Mouse (Mus musculus): ENCODE data around the gene St6galnac3. TPM values are rescaled to one million over a fixed set of nuclear protein-coding genes. Genes with fewer than 3 reads are reported as not detected.

St6galnac3 gene
- polyA plus RNA-seq, 1 experiment from 2014 or later = 34.4 TPM

DNA sequence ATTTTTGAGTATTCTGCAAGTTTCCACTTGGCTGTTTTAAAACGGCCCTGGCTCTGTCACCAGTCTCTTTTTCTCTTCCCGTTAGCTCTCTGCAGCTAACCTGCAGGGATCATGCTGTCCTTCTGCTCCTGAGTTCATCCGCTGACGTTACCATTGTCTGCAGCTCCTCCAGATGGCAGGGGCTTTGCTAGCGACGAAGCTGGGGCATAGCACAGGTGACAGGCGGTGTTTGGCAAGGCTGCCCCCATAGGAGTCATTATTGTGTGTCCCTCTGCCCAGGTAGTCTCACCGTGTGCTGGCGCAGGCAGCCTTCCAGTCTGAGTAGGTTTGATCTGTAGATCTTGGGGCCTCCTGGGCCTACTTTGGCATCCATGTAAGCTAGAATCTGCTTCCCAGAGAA lies 432.6 kb downstream of the St6galnac3 start:
- ATAC-seq (replicated peaks; ENCODE audit: low FRiP score, low read depth) = no peak
- H3K9ac ChIP-seq (ENCODE audit: low read depth, low read length) = no peak overlapping the region
- no peak overlapping the region for H3K27ac ChIP-seq
- no peaks in the 10 kb centered on the region for H3K4me1 ChIP-seq (replicated peaks; ENCODE audit: insufficient read depth, low read length)
- no peak overlapping the region for H3K4me3 ChIP-seq (replicated peaks; ENCODE audit: low read depth, low read length)
- no peak for DNase-seq (ENCODE audit: low spot score)
- WGBS = 88% methylated on average over 9 of the region's 9 CpGs
- no peaks in the 10 kb centered on the region for H3K9me3 ChIP-seq (replicated peaks; ENCODE audit: low read length)
- no peaks in the 10 kb centered on the region for H3K27me3 ChIP-seq (ENCODE audit: insufficient read depth, low read length)
- no peak for TF ChIP-seq CTCF (IDR thresholded peaks at IDR 0.05; ENCODE audit: low read depth)
- H3K36me3 ChIP-seq (ENCODE audit: insufficient read depth, low read length) = no peaks in the 10 kb centered on the region
- H3K4me2 ChIP-seq (ENCODE audit: low read length) = no peak overlapping the region

DNA sequence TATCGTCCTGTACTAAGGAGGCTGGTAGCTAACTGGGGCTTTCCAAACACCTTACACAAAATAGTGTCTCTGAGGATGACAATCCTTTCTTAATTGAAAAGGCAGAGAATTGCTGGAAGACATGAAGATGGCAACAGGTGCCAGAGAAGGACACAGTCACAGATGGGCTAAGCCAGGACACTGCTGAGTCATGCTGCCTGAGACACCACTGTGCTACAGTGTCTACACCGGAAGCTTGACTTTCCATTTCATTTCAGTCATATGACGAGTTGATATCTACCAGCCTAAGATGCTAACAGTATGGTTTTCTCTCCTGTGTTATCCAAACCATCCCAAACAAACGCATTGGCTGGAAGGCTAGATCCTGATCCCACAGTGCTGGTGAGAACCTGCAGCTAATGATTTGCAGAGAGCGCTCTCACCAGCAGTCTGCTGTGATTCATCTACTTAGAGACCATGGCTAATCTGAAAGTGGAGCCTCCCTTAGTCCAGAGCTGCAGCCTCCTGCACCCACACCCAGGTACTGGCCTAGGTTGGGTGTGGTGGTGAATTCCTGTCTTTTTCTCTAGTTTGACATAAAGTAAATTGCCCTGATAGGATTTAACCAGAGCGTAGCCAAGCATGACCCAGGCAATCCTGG lies 433.4 kb downstream of the St6galnac3 start:
- TF ChIP-seq CTCF (IDR thresholded peaks at IDR 0.05; ENCODE audit: low read depth) = no peak
- DNase-seq (ENCODE audit: low spot score) = no peak
- H3K9me3 ChIP-seq (replicated peaks; ENCODE audit: low read length) = no peaks in the 10 kb centered on the region

DNA sequence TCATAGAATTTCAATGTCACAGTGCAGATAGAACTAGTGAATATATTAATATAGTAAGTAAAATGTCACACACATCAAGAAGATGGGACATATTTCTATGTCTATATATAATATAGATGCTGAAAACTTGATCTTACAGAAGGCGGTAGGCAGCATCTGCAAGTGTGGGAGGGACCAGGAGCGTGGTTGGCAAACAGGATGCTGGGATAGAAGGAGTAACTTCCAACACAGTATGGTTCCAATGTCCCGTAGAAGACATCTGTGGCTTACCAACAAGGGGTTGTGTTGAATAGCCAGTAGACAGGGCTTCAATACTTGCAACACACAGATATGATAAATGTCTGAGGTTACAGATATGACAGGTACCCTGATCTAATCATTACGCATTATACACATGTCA lies 435.0 kb downstream of the St6galnac3 start:
- no peak overlapping the region for H3K4me2 ChIP-seq (ENCODE audit: low read length)
- H3K27ac ChIP-seq = no peak overlapping the region
- no peaks in the 10 kb centered on the region for H3K4me1 ChIP-seq (replicated peaks; ENCODE audit: insufficient read depth, low read length)
- no peak for TF ChIP-seq CTCF (IDR thresholded peaks at IDR 0.05; ENCODE audit: low read depth)
- ATAC-seq (replicated peaks; ENCODE audit: low FRiP score, low read depth) (no peak), DNase-seq (ENCODE audit: low spot score) (no peak)
- no peaks in the 10 kb centered on the region for H3K36me3 ChIP-seq (ENCODE audit: insufficient read depth, low read length)
- H3K9ac ChIP-seq (ENCODE audit: low read depth, low read length) = no peak overlapping the region
- H3K9me3 ChIP-seq (replicated peaks; ENCODE audit: low read length) = no peaks in the 10 kb centered on the region
- H3K27me3 ChIP-seq (ENCODE audit: insufficient read depth, low read length) = no peaks in the 10 kb centered on the region
- H3K4me3 ChIP-seq (replicated peaks; ENCODE audit: low read depth, low read length) = no peak overlapping the region
- 96% methylated on average over 4 of the region's 4 CpGs for WGBS

More for the DNA sequence above, 433.4 kb downstream of the St6galnac3 start:
- no peak overlapping the region for H3K4me2 ChIP-seq (ENCODE audit: low read length)
- H3K9ac ChIP-seq (ENCODE audit: low read depth, low read length) = no peak overlapping the region
- no peaks in the 10 kb centered on the region for H3K36me3 ChIP-seq (ENCODE audit: insufficient read depth, low read length)
- H3K4me1 ChIP-seq (replicated peaks; ENCODE audit: insufficient read depth, low read length) = no peaks in the 10 kb centered on the region
- H3K27ac ChIP-seq = no peak overlapping the region
- 85% methylated on average over 6 of the region's 6 CpGs for WGBS
- ATAC-seq (replicated peaks; ENCODE audit: low FRiP score, low read depth) = no peak; the same call in 1 of the 2 replicates
- no peaks in the 10 kb centered on the region for H3K27me3 ChIP-seq (ENCODE audit: insufficient read depth, low read length)
- no peak overlapping the region for H3K4me3 ChIP-seq (replicated peaks; ENCODE audit: low read depth, low read length)

DNA sequence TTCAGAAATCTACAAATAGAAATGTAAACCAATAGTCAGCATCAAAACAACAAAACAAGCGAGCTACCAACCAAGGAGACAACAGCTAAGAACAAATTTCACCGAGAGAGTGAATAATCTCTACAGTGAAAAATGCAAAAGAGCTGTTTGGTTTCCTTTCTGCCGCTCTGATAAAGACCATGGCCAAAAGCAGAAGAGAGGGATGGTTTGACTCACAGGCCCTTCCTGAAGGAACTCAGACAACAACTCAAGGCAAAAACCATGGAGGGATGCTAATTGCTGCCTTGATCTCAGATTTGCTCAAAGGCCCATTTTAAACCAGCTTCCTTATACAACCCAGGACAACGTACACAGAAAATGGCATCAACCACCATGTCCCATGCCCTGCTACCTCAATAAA lies 437.4 kb downstream of the St6galnac3 start:
- Histone ChIP-seq H3K9ac (ENCODE audit: low read depth, low read length) (no peak overlapping the region), H3K27me3 (ENCODE audit: insufficient read depth, low read length) (no peaks in the 10 kb centered on the region), H3K4me1 (replicated peaks; ENCODE audit: insufficient read depth, low read length) (no peaks in the 10 kb centered on the region), H3K4me2 (ENCODE audit: low read length) (no peak overlapping the region), H3K4me3 (replicated peaks; ENCODE audit: low read depth, low read length) (no peak overlapping the region), H3K9me3 (replicated peaks; ENCODE audit: low read length) (no peaks in the 10 kb centered on the region), H3K27ac (no peak overlapping the region), H3K36me3 (ENCODE audit: insufficient read depth, low read length) (no peaks in the 10 kb centered on the region)
- DNase-seq (ENCODE audit: low spot score) (no peak), ATAC-seq (replicated peaks; ENCODE audit: low FRiP score, low read depth) (no peak)
- WGBS = 96% methylated on average over 4 of the region's 4 CpGs
- TF ChIP-seq CTCF (IDR thresholded peaks at IDR 0.05; ENCODE audit: low read depth) = no peak

DNA sequence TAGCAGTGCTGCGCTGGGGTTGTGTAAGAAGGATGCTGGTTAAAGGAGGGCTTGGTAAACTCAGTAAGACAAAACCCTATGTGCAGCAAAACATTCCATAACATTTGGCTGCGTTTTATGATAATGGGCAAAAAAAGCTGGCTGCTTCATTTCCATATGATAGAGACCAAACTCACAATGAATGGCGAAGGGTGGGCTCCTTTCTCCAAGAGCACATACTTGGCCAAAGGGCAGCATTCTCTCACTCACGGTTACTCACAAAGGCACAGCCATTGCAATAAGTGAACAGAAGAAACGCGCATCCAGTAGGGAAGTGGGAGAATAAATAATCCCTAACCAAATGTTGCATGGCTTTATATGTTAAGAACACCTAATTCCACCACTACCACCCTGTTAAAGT lies 437.9 kb downstream of the St6galnac3 start:
- Histone ChIP-seq H3K4me1 (replicated peaks; ENCODE audit: insufficient read depth, low read length) (no peaks in the 10 kb centered on the region), H3K9ac (ENCODE audit: low read depth, low read length) (no peak overlapping the region), H3K27me3 (ENCODE audit: insufficient read depth, low read length) (no peaks in the 10 kb centered on the region), H3K9me3 (replicated peaks; ENCODE audit: low read length) (no peaks in the 10 kb centered on the region), H3K27ac (no peak overlapping the region), H3K36me3 (ENCODE audit: insufficient read depth, low read length) (no peaks in the 10 kb centered on the region), H3K4me2 (ENCODE audit: low read length) (no peak overlapping the region), H3K4me3 (replicated peaks; ENCODE audit: low read depth, low read length) (no peak overlapping the region)
- 97% methylated on average over 6 of the region's 6 CpGs for WGBS
- TF ChIP-seq CTCF (IDR thresholded peaks at IDR 0.05; ENCODE audit: low read depth) = no peak
- DNase-seq (ENCODE audit: low spot score) = no peak
- ATAC-seq (replicated peaks; ENCODE audit: low FRiP score, low read depth) = no peak

DNA sequence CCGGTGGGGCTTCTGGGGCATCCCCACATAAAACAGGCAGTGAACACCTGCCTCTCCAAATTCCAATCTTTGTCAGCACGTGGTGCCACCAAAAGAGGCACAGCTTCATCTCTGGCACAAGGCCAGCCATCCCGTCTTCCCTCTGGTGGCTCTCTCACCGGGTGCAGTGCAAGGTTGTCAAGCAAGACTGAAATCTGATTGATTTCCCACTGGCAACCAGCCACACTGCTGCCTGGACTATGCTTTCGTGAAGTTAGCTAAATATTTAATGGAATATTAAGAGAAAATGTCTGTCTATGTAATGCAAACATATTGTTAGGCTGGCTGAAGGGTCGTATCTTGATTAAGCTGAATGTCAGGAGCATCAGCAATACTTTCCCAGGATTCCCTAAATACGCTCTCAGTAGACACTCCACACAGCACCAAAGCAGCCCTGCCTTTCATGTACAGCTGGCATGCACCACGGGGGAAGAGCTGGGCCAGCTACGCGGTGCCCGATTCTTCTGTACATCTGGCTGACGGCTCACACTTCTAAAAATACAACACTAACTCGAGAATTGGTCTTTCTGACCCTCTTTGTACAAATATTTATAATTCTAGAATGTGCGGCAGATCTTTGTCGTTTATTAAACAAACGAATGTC lies 442.7 kb downstream of the St6galnac3 start:
- Histone ChIP-seq H3K36me3 (ENCODE audit: insufficient read depth, low read length) (no peaks in the 10 kb centered on the region), H3K4me1 (replicated peaks; ENCODE audit: insufficient read depth, low read length) (0 out of 2 replicates have a peak, but pooled peaks cover 5% of the 10 kb centered on the region), H3K4me3 (replicated peaks; ENCODE audit: low read depth, low read length) (no peak overlapping the region), H3K9me3 (replicated peaks; ENCODE audit: low read length) (no peaks in the 10 kb centered on the region), H3K27ac (no peak overlapping the region), H3K4me2 (ENCODE audit: low read length) (no peak overlapping the region), H3K27me3 (ENCODE audit: insufficient read depth, low read length) (no peaks in the 10 kb centered on the region), H3K9ac (ENCODE audit: low read depth, low read length) (no peak overlapping the region)
- WGBS = 68% methylated on average over 16 of the region's 16 CpGs
- TF ChIP-seq CTCF (IDR thresholded peaks at IDR 0.05; ENCODE audit: low read depth) = no peak
- DNase-seq (ENCODE audit: low spot score) = no peak
- no peak for ATAC-seq (replicated peaks; ENCODE audit: low FRiP score, low read depth)

Measured in kidney, postnatal 0 days (tissue).